Mouse (Mus musculus) cerebellum, adult 11 months (tissue): Measurements from ENCODE around the gene Gpcpd1.

Experiments used
- DNase-seq: peaks from one replicate; pipeline ENCODE4 v3.0.0; 2022

Gene Gpcpd1

DNA sequence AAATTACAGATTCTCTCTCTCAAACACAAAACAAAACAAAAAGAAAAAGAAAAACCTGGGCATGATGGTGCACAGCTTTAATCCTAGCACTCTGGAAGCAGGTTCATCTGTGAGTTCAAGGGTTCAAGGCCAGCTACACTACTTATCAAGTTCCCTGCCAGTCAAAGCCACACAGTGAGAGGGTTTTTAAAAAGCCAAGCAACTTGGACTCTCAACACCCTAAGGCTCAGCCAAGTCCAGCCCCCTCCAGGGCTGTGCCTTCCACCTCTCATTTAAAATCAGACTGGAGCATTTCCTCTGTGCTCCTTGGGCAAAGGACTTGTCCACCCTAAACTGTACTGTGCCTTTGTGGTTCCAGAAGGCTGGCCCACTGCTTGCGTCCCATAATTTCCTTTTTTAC is 3.3 kb downstream of the Gpcpd1 start:
- DNase-seq = no peak

- DNase-seq = no peak
Measured at GRCm38 (mm10) chr2:132583126-132583525, 4.4 kb downstream of the Gpcpd1 start.

DNA sequence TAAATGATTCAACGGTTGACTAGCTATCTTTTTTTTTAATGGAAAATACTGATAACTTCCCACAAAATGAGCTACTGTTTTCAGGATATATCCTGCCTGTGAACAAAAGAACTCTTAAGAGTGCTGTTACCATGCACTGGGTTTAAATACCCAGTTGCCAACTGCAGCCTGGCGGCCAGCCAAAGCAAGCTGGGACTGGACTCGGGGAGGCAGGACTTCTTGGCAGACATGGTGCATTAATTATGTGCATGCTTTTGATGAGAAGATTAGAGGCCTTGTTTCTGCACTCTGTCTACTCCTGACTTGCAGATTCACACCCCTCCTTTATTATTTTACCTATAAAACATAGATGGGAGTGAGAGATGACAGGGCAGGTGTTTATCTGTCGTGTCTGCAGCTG is 5.3 kb downstream of the Gpcpd1 start:
- no peak for DNase-seq

DNA sequence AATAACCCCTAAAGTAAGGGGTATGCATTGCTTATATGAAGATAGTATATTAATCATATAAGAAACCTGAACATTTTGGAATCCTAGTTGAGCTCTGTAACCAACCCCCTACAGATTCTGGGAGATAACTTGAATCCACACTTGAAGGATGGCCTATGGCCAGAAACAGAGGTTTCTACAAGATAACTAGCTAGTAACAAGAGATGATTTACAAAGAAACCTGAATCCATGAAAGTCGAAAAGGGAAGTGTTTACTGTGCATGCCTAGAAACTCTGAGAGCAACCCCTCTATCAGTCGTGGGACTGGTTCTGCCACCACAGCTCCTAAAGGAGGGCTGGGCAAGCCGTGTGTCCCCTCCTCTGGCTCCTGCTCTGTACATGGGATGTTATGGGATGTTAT is 7.8 kb downstream of the Gpcpd1 start:
- DNase-seq = no peak

DNA sequence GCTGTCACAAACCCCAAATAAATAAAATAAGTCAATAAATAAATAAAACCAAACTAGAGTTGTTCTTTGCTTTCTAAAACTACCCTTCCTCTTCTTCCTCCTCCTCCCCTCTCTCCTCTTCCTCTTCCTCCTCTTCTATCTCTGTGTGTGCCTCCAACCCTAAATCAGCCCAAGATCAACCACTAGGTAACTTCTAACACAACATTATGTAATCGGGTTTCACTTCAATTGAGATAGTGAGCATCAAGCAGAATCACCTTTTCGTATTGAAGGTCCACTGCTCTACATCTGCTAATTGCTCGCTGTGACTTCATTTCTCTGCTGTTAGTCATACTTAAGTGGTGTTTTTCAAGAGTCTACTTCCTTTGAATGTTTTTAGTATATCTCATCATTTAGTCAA is 8.8 kb downstream of the Gpcpd1 start:
- no peak for DNase-seq

DNA sequence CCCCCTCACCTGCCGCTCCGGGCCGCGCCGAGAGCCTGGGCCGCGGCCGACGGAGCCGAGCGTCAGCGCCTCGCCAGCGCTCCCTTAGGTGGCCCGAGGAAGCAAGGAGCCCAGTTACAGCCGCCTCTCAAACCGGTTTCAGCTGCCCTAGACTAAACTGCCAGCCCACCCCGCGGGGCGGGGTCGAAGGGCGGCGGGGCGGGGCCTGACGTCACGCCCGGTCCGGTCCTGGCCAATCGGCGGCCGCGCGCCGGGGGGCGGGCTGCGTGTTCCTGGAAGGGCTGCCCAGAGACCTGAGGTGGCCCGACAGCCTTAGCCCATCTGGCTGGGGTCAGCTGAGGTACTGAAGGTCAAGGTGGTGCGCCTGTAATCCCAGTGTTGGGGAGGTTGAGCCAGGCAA is 9.5 kb downstream of the Gpcpd1 start:
- peak; percentile 97 for DNase-seq

DNA sequence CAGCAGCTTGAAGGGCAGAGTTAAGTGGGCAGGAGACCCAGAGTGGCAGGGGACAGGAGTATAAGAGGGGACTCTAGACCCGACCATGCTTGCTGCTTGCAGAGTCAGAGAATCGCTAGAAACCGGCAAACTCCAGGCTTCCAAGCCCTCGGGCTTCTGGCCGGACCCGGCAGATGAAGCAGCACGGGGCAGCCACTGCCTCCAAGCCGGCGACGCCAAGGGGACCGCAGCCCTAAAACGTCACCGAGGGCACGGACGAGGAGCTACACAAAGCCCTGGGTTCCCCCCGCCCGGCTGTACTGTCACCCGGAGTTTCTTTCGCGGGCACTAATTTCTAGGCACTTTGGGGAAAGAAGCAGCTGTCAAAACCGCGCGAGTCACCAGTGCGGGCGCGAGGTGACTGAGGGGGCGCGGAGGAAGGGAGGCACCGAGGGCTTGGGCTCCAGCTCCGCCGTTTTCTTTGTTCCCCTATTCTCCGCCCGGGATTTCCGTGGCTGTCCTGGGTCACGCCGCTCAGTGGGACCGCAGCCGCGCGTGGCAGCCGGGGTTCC is 10.0 kb downstream of the Gpcpd1 start:
- DNase-seq = no peak

DNA sequence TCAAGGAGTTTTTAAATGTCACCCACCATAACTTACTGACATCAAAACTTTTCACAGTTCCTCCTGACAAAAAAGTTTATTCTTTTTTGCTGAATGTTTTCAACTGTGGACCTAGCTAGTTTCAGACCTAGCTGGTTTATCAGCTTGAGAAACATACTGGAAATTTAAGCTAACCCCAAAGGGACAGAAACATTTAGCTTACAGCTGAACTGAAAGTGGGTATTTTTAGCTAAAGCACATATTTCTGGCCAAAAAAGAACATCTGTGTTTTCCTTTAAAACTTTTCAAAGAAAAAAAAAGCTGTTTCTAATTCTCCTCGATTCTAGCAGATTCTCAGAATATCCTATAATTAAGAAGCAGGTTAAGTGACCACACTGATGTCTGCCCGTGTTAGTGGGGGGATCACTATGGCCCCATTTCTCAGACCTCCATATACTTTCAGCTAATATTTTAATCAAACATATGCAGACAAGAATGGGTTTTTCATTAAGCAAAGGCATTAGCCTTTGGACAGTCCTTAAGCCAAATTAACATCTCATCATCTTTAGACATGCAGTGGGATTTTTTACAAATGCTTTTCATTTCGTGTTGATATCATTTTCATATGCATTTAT is 10.9 kb downstream of the Gpcpd1 start:
- no peak for DNase-seq

GRCm38 (mm10) chr2:132575759-132576439 is 11.6 kb downstream of the Gpcpd1 start:
- DNase-seq = peak; percentile 50

DNA sequence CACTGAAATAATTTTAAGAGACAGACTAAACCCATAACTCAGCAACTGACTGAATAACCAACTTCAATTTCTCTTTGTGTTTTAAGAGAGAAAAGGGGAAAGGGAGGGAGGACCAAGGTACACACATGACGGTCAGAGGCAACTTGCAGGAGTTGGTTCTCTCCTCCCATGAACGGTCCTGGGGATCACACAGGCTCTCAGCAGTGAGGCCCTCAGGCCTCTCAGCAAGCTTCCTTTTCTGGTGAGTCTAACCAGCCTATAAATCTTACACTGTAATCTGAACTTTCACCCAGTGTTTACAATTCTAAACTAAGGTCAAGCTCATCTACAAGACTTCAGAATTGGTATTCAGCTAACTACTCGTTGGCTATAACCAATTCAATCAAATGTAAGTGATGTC is 12.3 kb downstream of the Gpcpd1 start:
- DNase-seq = no peak

- no peak for DNase-seq
Measured at GRCm38 (mm10) chr2:132573280-132573679, 14.2 kb downstream of the Gpcpd1 start.

DNA sequence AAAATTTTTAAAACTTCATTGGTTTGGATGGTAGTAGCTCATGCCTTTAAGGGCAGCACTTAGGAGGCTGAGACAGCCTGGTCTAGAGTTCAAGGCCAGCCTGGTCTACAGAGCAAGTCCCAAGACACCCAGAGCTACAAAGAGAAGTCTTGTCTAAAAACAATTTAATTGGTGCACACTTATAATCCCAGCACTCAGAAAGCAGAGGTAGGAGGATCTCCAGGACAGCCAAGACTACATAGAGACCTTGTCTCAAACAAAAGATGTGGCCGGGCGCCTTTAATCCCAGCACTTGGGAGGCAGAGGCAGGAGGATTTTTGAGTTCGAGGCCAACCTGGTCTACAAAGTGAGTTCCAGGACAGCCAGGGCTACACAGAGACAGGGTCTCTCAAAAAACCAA is 14.9 kb downstream of the Gpcpd1 start:
- no peak for DNase-seq

GRCm38 (mm10) chr2:132571301-132571700 is 16.2 kb downstream of the Gpcpd1 start:
- DNase-seq = no peak

DNA sequence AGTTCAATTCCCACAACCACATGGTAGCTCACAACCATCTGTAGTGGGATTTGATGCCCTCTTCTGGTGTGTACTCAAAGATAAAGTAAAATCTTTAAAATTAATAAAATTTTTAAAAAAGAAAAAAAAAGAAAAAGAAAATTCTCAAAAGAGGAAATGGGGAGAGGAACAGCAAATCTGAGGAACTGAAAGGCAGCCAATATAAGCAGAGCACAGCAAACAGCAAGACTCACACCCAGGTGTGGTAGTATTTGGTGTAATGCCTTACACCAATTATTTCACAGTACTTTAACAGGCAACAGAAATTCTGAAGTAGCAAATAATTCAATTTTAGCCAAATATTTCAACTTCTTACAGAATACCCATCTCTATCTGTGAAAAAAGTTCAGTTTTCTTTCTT is 16.7 kb downstream of the Gpcpd1 start:
- DNase-seq = no peak

GRCm38 (mm10) chr2:132569686-132570085 is 17.8 kb downstream of the Gpcpd1 start:
- DNase-seq = no peak

- DNase-seq = no peak
Measured at GRCm38 (mm10) chr2:132567414-132567813, 20.1 kb downstream of the Gpcpd1 start.

DNA sequence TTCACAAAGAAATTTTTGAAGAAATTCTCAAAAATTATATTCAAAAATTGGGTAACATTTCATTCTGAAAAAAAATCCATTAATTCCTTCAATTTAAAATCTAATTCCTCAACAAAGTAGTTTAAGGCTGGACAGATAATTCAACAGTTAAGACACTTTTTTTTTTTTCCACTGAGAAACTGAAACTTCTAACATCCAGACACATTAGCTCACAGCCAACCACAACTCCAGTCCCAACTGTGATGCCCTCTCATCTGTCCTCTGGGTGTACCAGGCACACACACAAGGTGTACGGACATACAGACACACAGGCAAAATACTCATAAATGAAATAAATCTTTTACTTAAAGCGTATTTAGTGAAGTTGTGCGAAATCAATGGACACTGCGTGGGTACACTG is 25.7 kb downstream of the Gpcpd1 start:
- DNase-seq = no peak

- no peak for DNase-seq
Measured at GRCm38 (mm10) chr2:132527864-132528263, 59.7 kb downstream of the Gpcpd1 start.

DNA sequence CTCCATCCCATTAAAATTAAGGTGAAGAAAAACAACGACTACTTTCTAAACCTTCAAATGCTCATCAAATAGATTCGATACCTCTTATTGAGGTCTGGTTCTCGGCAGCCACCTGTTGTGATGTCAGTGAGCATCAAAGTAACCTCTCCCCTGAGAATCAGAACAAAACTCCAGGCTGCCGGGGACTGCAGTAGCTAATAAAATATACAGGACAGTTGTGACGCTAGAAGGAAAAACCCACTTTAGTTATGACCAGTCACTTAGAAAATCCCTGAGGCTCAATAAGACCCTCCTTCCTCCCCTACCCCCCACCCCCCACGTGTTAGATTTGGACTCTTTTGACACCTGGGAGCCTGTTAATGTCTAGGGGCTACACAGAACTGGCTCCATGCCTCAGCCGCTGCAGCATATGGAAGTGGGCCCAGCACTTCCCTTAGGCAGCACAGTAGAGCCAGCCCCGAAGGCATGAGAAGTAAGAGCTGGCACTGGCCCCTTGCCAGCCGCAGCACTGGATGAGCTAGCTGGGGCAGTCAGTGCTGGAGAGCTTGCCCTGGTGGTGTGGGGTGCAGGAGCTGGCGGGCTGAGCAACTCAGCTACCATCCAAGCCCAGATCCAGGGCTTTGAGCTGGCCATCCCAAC is 60.5 kb downstream of the Gpcpd1 start:
- DNase-seq = no peak

GRCm38 (mm10) chr2:132526110-132526509 is 61.4 kb downstream of the Gpcpd1 start:
- no peak for DNase-seq

DNA sequence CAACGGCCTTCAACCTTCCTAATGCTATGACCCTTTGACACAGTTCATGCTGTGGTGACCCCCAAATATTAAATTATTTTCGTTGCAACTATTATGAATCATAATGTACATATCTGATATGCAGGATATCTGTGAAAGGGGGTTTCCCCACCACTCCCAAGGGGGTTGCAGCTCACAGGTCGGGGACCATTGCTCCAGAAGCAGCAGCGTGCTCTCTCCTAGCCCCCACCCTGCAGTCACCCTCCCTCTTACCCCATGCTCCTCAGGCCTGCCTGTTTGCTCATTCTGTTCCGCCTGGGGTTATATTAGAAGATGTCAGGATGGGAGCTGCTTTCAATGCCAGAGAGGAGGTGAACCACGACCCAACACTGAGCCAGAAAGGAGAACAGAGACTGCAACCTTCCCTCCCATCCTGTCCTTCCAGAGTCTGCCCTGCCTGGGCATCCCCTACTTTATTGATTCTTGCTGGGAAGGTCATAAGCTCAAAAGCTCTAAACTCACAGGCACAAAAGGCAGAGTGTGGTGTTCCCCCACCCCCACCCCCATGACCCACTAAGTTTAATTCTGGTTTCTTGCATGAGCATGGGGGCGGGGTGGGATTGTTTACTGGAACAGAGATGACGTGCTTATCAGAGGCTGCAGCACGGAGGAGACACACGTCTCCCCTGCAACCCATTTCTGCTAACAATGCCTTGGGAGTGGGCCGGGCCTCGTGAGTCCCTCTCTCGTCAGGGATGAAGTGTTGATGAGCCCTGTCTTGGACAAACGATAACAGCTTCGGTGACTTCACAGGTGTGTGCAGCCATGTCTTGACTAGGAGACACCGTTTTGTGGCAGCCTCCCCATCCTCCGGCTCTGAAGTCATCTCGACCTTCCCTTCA is 69.3 kb downstream of the Gpcpd1 start:
- DNase-seq = no peak

- DNase-seq = no peak
Measured at GRCm38 (mm10) chr2:132517194-132517836, 70.2 kb downstream of the Gpcpd1 start.
